ENCODE assay signal across 7 mouse cellular contexts in the genomic region with DNA sequence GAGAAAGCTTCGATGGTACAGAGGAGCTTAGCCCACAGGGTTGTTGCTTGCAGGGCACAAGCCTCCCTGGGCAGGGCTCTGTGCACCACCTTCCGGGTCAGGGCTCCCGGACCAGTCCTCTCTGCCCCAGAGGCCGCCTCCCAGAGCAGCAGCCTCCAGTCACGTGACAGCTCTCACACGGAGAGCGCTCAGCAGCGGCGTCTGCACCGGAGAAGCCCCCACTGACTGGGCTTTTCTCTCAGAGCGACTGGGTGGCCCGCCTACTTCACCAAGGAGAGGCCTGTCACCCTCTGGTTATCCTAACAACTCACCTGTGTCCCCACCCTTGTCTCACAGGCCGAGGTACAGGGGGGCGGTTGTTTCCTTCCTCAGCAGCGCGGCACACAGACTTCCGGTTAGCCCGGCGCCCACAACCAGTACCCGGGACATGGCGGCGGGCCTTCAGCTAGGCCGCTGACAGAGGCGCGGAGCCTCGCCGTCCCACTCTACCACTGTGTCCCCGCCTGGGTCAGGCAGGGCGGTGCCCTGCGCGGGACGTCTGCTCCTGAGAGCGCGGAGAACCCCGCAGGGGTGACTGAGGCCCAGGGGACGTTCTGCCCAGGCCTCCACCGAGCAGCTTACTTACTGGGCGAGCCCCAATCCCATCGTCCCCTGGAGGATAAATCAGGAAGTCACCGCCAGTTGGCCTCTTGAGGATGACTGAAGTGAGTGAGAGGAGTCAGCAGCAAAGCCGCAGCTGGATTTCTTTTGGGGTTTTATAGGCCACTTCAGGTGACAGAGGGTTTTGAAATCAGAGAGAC. TPM values are rescaled to one million over a fixed set of nuclear protein-coding genes. Genes with fewer than 3 reads are reported as not detected.
A peak's percentile ranks its signal among the peaks of the same experiment; 100 is the strongest.
DNase-seq lines count a peak whose midpoint lies in the region; ATAC-seq lines count a peak whose summit lies in the region.
"Not testable (repeated sequence)": the region's sequence is repeated elsewhere in the genome, so short reads cannot be mapped to it uniquely, and the experiment has no call there.

A gene (minus strand): TSS at position 665 of the 800 bp plus-strand sequence.

- peak within 1 kb of the TSS; percentile 36 for H3K4me3 ChIP-seq in heart, embryonic 13.5 days
- not testable (repeated sequence) for H3K4me3 ChIP-seq in kidney, embryonic 14.5 days (ENCODE audit: low read length)
- H3K4me3 ChIP-seq in limb, embryonic 13.5 days = 0 out of 2 replicates have a peak within 1 kb of the TSS, but pooled peaks have one; percentile 3
- H3K4me3 ChIP-seq in midbrain, embryonic 12.5 days = peak within 1 kb of the TSS; percentile 23

- not testable (repeated sequence) for H3K4me1 ChIP-seq in heart, embryonic 13.5 days; kidney, embryonic 14.5 days (ENCODE audit: control insufficient read depth, insufficient read depth, low read length); limb, embryonic 13.5 days; midbrain, embryonic 12.5 days

- peak within 1 kb of the TSS; percentile 59 for H3K4me2 ChIP-seq in heart, embryonic 13.5 days
- H3K4me2 ChIP-seq in kidney, embryonic 14.5 days (replicated peaks; ENCODE audit: low read depth, low read length) = not testable (repeated sequence)
- H3K4me2 ChIP-seq in limb, embryonic 13.5 days (replicated peaks) = peak within 1 kb of the TSS; percentile 46
- peak within 1 kb of the TSS; percentile 41 for H3K4me2 ChIP-seq in midbrain, embryonic 12.5 days (replicated peaks)

- peak; percentile 25; the same call in 1 of the 2 replicates for ATAC-seq in erythroid progenitor cell, adult 5-6 weeks (replicated peaks; ENCODE audit: low FRiP score, poor library complexity, severe bottlenecking)
- ATAC-seq in heart, embryonic 13.5 days (ENCODE audit: extremely low read depth, insufficient number of reproducible peaks, low FRiP score, low TSS enrichment) = not testable (repeated sequence)
- ATAC-seq in kidney, embryonic 14.5 days (ENCODE audit: low FRiP score, low TSS enrichment) = peak; percentile 95
- ATAC-seq in limb, embryonic 13.5 days (ENCODE audit: low FRiP score, low read depth) = peak; percentile 75
- peak; percentile 98 for ATAC-seq in midbrain, embryonic 12.5 days (ENCODE audit: low FRiP score, low read depth)

- not testable (repeated sequence) for H3K9me3 ChIP-seq in heart, embryonic 13.5 days; kidney, embryonic 14.5 days (ENCODE audit: control insufficient read depth, low read length); limb, embryonic 13.5 days; midbrain, embryonic 12.5 days

- H3K36me3 ChIP-seq in heart, embryonic 13.5 days; kidney, embryonic 14.5 days (ENCODE audit: control insufficient read depth, insufficient read depth, low read length); limb, embryonic 13.5 days; midbrain, embryonic 12.5 days: not testable (repeated sequence)

- WGBS in heart, embryonic 13.5 days = 22% methylated on average over 13 of the region's 41 CpGs
- 42% methylated on average over 12 of the region's 41 CpGs for WGBS in kidney, embryonic 14.5 days
- 42% methylated on average over 13 of the region's 41 CpGs for WGBS in limb, embryonic 13.5 days
- WGBS in midbrain, embryonic 12.5 days = 39% methylated on average over 13 of the region's 41 CpGs

- H3K27me3 ChIP-seq in heart, embryonic 13.5 days (replicated peaks); kidney, embryonic 14.5 days (ENCODE audit: control insufficient read depth, insufficient read depth, low read length); limb, embryonic 13.5 days; midbrain, embryonic 12.5 days: not testable (repeated sequence)

- not testable (repeated sequence) for H3K9ac ChIP-seq in heart, embryonic 13.5 days; kidney, embryonic 14.5 days (ENCODE audit: low read depth, low read length); limb, embryonic 13.5 days; midbrain, embryonic 12.5 days (replicated peaks)

- H3K27ac ChIP-seq in heart, embryonic 13.5 days (replicated peaks); kidney, embryonic 14.5 days (ENCODE audit: low read depth, low read length); limb, embryonic 13.5 days; midbrain, embryonic 12.5 days (replicated peaks): not testable (repeated sequence)

- peak; percentile 2 for DNase-seq in brain, adult 2 months (ENCODE audit: low read depth, low spot score)
- peak; percentile 4 to 36 for DNase-seq in spleen, postnatal 10 days (ENCODE audit: low spot score in 2 of 2)

RNA-seq across cellular contexts. Expression of the gene that starts here (rescaled TPM):
- 0.72 and 3.4 TPM in 2 replicates for total RNA-seq in erythroid progenitor cell, adult 5-6 weeks (2015; ENCODE audit: low replicate concordance)
- not detected in 2 replicates for total RNA-seq in erythroid progenitor cell, adult 5-6 weeks (2017; ENCODE audit: low replicate concordance)
- 12.0 and 12.8 TPM in 2 replicates for polyA plus RNA-seq in heart, embryonic 13.5 days (2015; fragmentation: Nextera tagmentation; extraction: Ambion mirVana)
- 14.7 and 18.0 TPM in 2 replicates for polyA plus RNA-seq in kidney, embryonic 14.5 days (2014; fragmentation: Nextera tagmentation; extraction: Ambion mirVana)
- polyA plus RNA-seq in limb, embryonic 13.5 days (2015; fragmentation: Nextera tagmentation; extraction: Ambion mirVana) = 9.0 and 10.1 TPM in 2 replicates
- polyA plus RNA-seq in midbrain, embryonic 12.5 days (2016; fragmentation: Nextera tagmentation; extraction: Ambion mirVana) = 14.1 and 14.2 TPM in 2 replicates
